Mouse (Mus musculus): ENCODE results near the gene Agtr1a. TPM values are rescaled to one million over a fixed set of nuclear protein-coding genes. Genes with fewer than 3 reads are reported as not detected.

The Agtr1a gene
- total RNA-seq (2014; fragmentation: Nextera tagmentation) (8.2 TPM in 1 of 2 replicates, not detected in the other), total RNA-seq (2017) (0.05 TPM in 1 of 2 replicates, not detected in the other), polyA plus RNA-seq (2012) (not detected in 2 replicates)

GRCm38 (mm10) chr13:30336148-30336801 is at the start of gene Agtr1a:
Gene Agtr1a, plus strand, starts transcription at chr13:30336441.
- Histone ChIP-seq H3K4me3 (ENCODE audit: low read depth, low read length) (peak within 1 kb of the TSS; percentile 54), H3K9me3 (replicated peaks) (no peaks in the 10 kb centered on the region), H3K36me3 (replicated peaks) (no peaks in the 10 kb centered on the region), H3K4me1 (ENCODE audit: insufficient read depth, low read depth, low read length) (no peaks in the 10 kb centered on the region), H3K27me3 (ENCODE audit: insufficient read depth, low read length) (peaks cover 3% of the 10 kb centered on the region; the same call in 1 of the 2 replicates)
- TF ChIP-seq GATA1 (IDR thresholded peaks at IDR 0.05; ENCODE audit: borderline replicate concordance, low read length) (no peak), GATA2 (IDR thresholded peaks at IDR 0.05; ENCODE audit: borderline replicate concordance, low read depth, low read length) (no peak), POLR2AphosphoS5 (IDR thresholded peaks at IDR 0.05; ENCODE audit: insufficient replicate concordance, low read depth, low read length) (no peak)
- no peak for DNase-seq (ENCODE audit: low spot score)
- no peak for ATAC-seq (ENCODE audit: extremely low read depth, insufficient number of reproducible peaks, low FRiP score, poor library complexity, severe bottlenecking)

GRCm38 (mm10) chr13:30310221-30310620 is 26.0 kb upstream of the Agtr1a start:
- H3K27me3 ChIP-seq (ENCODE audit: insufficient read depth, low read length) = no peaks in the 10 kb centered on the region
- DNase-seq (ENCODE audit: low spot score) (no peak), ATAC-seq (ENCODE audit: extremely low read depth, insufficient number of reproducible peaks, low FRiP score, poor library complexity, severe bottlenecking) (no peak)

DNA sequence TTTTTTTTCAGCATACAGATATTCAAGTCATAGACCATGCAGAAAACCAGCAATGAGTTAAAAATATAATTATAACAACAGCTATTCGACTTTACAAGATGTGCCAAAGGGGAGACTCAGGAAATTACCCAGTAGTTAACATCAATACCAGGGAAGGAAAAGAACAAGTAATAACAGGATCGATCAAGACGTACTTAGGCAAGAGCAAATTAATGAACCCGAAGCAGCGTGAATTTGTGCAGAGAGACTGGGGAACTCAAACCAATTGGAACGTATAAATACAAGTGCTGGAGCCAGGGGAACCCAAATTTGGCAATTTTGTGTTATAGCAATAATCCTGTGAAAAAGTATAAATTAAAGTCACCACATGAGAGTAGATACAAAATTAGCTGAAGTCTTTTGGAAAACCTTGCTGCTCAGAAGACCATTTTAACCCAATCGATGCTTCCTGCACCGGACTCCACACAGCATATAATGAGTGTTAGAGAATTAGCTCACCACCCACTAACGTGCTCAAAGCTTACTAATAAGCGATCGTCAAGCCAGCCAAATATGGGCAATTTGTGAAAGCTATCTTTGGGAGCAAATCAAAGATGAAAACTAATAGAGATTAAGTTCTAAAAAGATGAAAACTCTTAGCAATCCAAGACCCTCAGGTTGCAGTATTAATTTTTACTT is 11.4 kb upstream of the Agtr1a start:
- no peaks in the 10 kb centered on the region for H3K36me3 ChIP-seq (replicated peaks)
- H3K4me3 ChIP-seq (ENCODE audit: low read depth, low read length) = no peak overlapping the region
- H3K9me3 ChIP-seq (replicated peaks) = no peaks in the 10 kb centered on the region
- DNase-seq (ENCODE audit: low spot score) (no peak), ATAC-seq (ENCODE audit: extremely low read depth, insufficient number of reproducible peaks, low FRiP score, poor library complexity, severe bottlenecking) (no peak)
- no peaks in the 10 kb centered on the region for H3K4me1 ChIP-seq (ENCODE audit: insufficient read depth, low read depth, low read length)
- TF ChIP-seq TAL1 (conservative IDR thresholded peaks at IDR 0.05; ENCODE audit: low read depth, low read length) (no peak), GATA2 (IDR thresholded peaks at IDR 0.05; ENCODE audit: borderline replicate concordance, low read depth, low read length) (no peak), CTCF (IDR thresholded peaks at IDR 0.05; ENCODE audit: low read depth, low read length) (no peak), GATA1 (IDR thresholded peaks at IDR 0.05; ENCODE audit: borderline replicate concordance, low read length) (no peak)
- no peaks in the 10 kb centered on the region for H3K27me3 ChIP-seq (ENCODE audit: insufficient read depth, low read length)

More at GRCm38 (mm10) chr13:30310221-30310620, 26.0 kb upstream of the Agtr1a start:
- H3K4me3 ChIP-seq (ENCODE audit: low read depth, low read length) = no peak overlapping the region
- no peaks in the 10 kb centered on the region for H3K36me3 ChIP-seq (replicated peaks)
- H3K4me1 ChIP-seq (ENCODE audit: insufficient read depth, low read depth, low read length) = no peaks in the 10 kb centered on the region
- no peak for TF ChIP-seq POLR2AphosphoS5 (IDR thresholded peaks at IDR 0.05; ENCODE audit: insufficient replicate concordance, low read depth, low read length)
- no peak for TF ChIP-seq GATA1 (IDR thresholded peaks at IDR 0.05; ENCODE audit: borderline replicate concordance, low read length)
- no peak for TF ChIP-seq TAL1 (conservative IDR thresholded peaks at IDR 0.05; ENCODE audit: low read depth, low read length)
- TF ChIP-seq GATA2 (IDR thresholded peaks at IDR 0.05; ENCODE audit: borderline replicate concordance, low read depth, low read length) = no peak
- no peak for TF ChIP-seq CTCF (IDR thresholded peaks at IDR 0.05; ENCODE audit: low read depth, low read length)
- no peaks in the 10 kb centered on the region for H3K9me3 ChIP-seq (replicated peaks)

- ATAC-seq (ENCODE audit: extremely low read depth, insufficient number of reproducible peaks, low FRiP score, poor library complexity, severe bottlenecking) (no peak), DNase-seq (ENCODE audit: low spot score) (no peak)
- no peaks in the 10 kb centered on the region for H3K4me1 ChIP-seq (ENCODE audit: insufficient read depth, low read depth, low read length)
- H3K4me3 ChIP-seq (ENCODE audit: low read depth, low read length) = no peak overlapping the region
- H3K9me3 ChIP-seq (replicated peaks) = no peaks in the 10 kb centered on the region
- TF ChIP-seq POLR2AphosphoS5 (IDR thresholded peaks at IDR 0.05; ENCODE audit: insufficient replicate concordance, low read depth, low read length) (no peak), GATA2 (IDR thresholded peaks at IDR 0.05; ENCODE audit: borderline replicate concordance, low read depth, low read length) (no peak), GATA1 (IDR thresholded peaks at IDR 0.05; ENCODE audit: borderline replicate concordance, low read length) (no peak), TAL1 (conservative IDR thresholded peaks at IDR 0.05; ENCODE audit: low read depth, low read length) (no peak), CTCF (IDR thresholded peaks at IDR 0.05; ENCODE audit: low read depth, low read length) (no peak)
- H3K27me3 ChIP-seq (ENCODE audit: insufficient read depth, low read length) = 0 out of 2 replicates have a peak, but pooled peaks cover 3% of the 10 kb centered on the region
- H3K36me3 ChIP-seq (replicated peaks) = no peaks in the 10 kb centered on the region
These were observed 5.2 kb upstream of the Agtr1a start for GRCm38 (mm10) chr13:30331061-30331460.

DNA sequence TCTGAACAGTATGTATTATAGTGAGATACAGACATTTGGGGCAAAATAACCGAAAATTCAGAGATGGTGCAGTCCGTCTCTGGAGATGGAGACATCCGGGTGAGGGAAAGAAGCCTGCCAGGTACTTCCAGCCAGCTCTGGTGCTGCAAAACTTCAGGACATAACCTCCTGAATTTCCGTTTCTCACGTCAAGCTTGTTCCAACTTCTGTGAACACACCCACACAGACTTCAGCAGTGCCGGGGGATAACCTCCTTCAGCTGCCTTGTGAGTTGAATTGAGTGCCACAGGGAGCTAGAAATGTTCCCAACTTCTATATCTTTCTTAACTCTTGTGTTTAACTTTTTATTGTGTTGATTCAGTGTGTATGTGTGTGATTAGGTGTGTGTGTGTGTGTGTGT is 4.4 kb upstream of the Agtr1a start:
- H3K4me3 ChIP-seq (ENCODE audit: low read depth, low read length) = no peak overlapping the region
- no peaks in the 10 kb centered on the region for H3K9me3 ChIP-seq (replicated peaks)
- H3K36me3 ChIP-seq (replicated peaks) = no peaks in the 10 kb centered on the region
- TF ChIP-seq TAL1 (conservative IDR thresholded peaks at IDR 0.05; ENCODE audit: low read depth, low read length) = no peak
- no peak for TF ChIP-seq POLR2AphosphoS5 (IDR thresholded peaks at IDR 0.05; ENCODE audit: insufficient replicate concordance, low read depth, low read length)
- no peak for TF ChIP-seq CTCF (IDR thresholded peaks at IDR 0.05; ENCODE audit: low read depth, low read length)
- TF ChIP-seq GATA1 (IDR thresholded peaks at IDR 0.05; ENCODE audit: borderline replicate concordance, low read length) = no peak
- no peak for TF ChIP-seq GATA2 (IDR thresholded peaks at IDR 0.05; ENCODE audit: borderline replicate concordance, low read depth, low read length)
- H3K27me3 ChIP-seq (ENCODE audit: insufficient read depth, low read length) = peaks cover 3% of the 10 kb centered on the region; the same call in 1 of the 2 replicates
- no peak for ATAC-seq (ENCODE audit: extremely low read depth, insufficient number of reproducible peaks, low FRiP score, poor library complexity, severe bottlenecking)
- no peaks in the 10 kb centered on the region for H3K4me1 ChIP-seq (ENCODE audit: insufficient read depth, low read depth, low read length)
- DNase-seq (ENCODE audit: low spot score) = no peak

DNA sequence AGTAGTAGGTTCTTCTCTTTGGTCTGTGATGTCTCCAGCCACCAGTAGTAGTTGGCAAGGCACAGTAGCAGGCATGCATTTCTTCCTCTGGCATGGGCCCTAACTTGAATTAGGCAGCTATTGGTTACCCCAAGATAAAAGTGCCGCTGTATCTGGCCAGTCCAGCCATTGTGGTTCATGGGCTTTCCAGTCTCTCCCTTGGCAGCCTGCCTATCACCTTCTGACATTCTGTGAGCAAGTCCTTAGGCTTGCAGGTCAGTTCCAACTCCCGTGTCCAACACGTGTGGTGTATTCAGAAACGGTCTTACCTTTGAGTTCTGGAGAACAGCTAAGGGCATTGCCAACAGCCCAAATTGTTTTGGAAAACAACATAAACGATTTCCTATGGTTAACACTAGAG is 3.7 kb upstream of the Agtr1a start:
- no peak for DNase-seq (ENCODE audit: low spot score)
- no peak for ATAC-seq (ENCODE audit: extremely low read depth, insufficient number of reproducible peaks, low FRiP score, poor library complexity, severe bottlenecking)
- H3K36me3 ChIP-seq (replicated peaks) = no peaks in the 10 kb centered on the region
- no peak overlapping the region for H3K4me3 ChIP-seq (ENCODE audit: low read depth, low read length)
- H3K9me3 ChIP-seq (replicated peaks) = no peaks in the 10 kb centered on the region
- no peaks in the 10 kb centered on the region for H3K4me1 ChIP-seq (ENCODE audit: insufficient read depth, low read depth, low read length)
- no peak for TF ChIP-seq GATA1 (IDR thresholded peaks at IDR 0.05; ENCODE audit: borderline replicate concordance, low read length)
- no peak for TF ChIP-seq CTCF (IDR thresholded peaks at IDR 0.05; ENCODE audit: low read depth, low read length)
- TF ChIP-seq TAL1 (conservative IDR thresholded peaks at IDR 0.05; ENCODE audit: low read depth, low read length) = no peak; the same call in 1 of the 2 replicates
- TF ChIP-seq POLR2AphosphoS5 (IDR thresholded peaks at IDR 0.05; ENCODE audit: insufficient replicate concordance, low read depth, low read length) = no peak
- no peak for TF ChIP-seq GATA2 (IDR thresholded peaks at IDR 0.05; ENCODE audit: borderline replicate concordance, low read depth, low read length)
- peaks cover 3% of the 10 kb centered on the region; the same call in 1 of the 2 replicates for H3K27me3 ChIP-seq (ENCODE audit: insufficient read depth, low read length)

Data from G1E (cell line).